Mouse (Mus musculus): ENCODE measurements around the gene Olfr669.
"Not testable (repeated sequence)": the region's sequence is repeated elsewhere in the genome, so short reads cannot be mapped to it uniquely, and the experiment has no call there.

Gene Olfr669

DNA sequence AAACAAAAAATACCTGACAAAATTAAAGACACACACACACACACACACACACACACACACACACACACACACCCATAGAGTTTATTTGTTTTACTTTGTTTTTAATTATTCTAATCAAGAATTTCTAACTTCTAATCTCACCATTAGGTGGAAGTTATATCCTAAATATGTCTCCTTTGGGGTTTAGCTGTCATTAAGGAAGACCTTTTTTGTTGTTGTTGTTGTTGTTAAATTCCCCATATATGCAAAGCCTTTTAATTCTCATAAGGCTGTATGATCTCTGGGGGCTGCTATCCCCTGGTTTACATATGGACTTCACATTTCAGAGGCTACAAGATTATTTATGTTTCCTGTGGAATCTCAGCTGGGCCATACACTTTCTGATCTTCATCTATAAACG, at the start of gene Olfr669:
Olfr669 (plus strand) TSS at position 301 of the 400 bp plus-strand sequence.
- DNase-seq: no peak

DNA sequence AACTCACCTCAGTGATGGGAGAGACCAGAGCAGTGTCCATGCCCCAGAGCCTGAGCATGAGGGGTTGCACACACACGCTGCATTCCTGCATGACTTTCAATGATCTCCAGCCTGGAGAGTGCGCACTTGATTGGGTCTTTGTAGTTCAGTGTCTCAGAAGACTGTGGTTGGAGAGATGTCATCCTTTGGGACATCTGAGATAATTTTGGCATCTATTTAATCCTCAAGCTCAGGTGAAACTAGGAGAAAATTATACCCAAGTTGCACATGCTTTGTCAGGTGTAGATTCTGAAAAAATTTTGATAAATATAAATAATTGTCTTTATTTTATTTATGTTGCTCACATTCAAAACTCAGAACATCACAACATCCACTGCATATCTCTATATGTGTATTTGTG, 38.2 kb upstream of the Olfr669 start, which contains the start of gene Olfr666:
Olfr666 (minus strand) TSS at position 101 of the 400 bp plus-strand sequence.
- no peak for DNase-seq

DNA sequence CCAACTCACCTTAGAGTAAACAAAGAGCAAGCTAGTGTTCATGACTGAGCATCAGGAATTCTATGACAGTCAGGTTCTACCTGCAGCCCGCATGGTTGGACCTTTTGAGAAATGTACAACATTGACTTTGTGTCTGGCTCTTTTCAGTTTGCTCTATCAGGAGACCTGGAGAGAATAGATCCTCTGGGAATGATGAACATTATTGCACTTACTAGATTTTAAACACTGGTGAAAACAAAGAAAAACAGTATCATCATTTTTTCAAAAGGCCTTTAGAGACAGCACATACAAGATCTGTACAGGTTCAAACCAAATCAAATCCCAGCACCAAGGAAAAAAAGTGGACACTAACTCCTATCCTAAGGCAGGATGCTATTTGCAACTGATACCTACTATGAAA, 12.7 kb upstream of the Olfr669 start, which contains the start of gene Olfr667:
Olfr667 (minus strand) TSS at position 101 of the 400 bp plus-strand sequence.
- no peak for DNase-seq

DNA sequence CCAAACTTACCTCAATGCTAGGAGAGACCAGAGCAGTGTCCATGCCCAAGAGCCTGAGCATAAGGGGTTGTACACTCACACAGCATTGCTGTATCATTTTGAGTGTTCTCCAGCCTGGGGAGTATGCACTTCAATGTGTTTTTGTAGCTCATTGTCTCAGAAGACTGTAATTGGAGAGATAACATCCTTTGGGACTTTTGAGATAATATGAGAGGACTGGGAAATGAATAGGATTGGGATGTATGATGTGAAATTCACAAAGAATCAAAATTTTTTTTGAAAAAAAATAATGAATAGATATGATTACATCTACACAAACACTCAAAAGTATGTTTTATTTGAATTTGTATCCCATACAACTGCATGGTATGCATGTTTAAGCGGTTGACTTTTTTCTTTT, 6.1 kb upstream of the Olfr669 start, which contains the start of gene Olfr668:
Olfr668 (minus strand) TSS at position 101 of the 400 bp plus-strand sequence.
- no peak for DNase-seq

DNA sequence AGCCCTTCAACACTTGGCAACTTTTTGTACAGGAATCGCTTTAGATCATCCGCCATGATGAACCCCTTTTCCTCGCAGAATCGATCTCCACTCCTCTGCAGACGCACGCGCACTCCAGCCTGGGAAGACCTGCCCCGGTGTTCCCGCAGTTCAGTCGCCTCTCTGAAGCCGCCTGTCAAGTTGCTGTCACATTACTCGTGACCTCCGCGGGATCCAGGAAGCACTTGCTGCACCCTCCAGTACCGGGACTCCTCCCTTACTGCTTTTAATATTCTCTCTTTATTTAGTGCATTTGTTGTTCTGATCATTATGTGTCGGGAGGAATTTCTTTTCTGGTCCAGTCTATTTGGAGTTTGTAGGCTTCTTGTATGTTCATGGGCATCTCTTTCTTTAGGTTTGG, 16.2 kb downstream of the Olfr669 start:
- DNase-seq: not testable (repeated sequence)

DNA sequence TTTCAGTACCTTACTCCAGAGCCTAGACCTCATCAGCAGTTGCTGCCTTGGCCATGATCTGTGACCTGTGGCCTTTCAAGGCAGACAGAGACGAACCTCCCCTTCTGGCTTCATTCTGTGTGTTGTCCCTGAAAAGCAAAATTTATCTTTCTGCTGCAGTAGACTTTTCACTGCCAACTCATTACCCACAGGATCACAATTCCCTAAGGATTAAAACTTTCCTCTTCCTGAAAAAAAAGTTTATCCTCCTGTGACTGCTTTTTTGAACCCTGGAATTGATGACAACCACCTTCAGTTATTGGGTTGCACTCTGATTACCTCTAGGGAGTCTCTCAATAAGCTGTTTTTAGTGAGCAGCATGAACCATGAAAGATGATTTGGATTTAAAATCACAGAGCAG, 28.5 kb downstream of the Olfr669 start, which contains the start of gene Olfr670:
Olfr670 (minus strand) TSS at position 101 of the 400 bp plus-strand sequence.
- no peak for DNase-seq

DNA sequence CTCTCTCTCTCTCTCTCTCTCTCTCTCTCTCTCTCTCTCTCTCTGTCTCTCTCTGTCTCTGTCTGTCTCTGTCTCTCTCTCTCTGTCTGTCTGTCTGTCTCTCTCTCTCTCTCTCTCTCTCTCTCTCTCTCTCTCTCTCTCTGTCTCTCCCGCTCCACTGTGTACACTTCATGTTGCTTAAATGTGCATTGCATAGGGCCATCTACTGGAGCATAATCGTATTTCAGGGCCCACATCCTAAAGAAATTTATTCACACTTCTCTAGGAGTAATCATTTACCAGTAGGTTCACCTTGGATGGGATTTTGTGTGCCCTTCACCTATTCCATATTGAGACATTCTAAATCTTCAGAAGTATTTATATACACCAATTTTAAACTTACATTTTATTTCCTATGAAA, 38.5 kb downstream of the Olfr669 start:
- DNase-seq: not testable (repeated sequence)

DNA sequence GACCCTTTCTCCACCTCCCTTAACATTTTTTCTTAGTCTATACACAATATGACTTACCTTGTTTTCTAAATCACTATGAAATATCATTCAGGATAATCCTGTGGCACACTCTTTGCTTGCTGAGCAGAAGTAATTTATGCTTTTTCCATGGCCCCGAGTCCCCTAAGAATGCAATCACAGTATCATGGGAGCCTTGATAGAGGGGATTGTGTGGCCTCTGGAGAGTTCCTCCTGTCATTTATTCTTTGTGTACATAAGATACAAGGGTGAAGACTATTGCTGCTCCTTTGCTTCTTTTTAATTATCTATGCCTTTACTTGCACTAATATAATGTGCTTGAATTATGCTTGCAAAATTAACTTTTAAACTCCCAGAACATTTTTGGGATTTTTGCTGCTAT, 45.0 kb downstream of the Olfr669 start, which contains the start of gene Olfr671:
Olfr671 (minus strand) TSS at position 101 of the 400 bp plus-strand sequence.
- DNase-seq: no peak

Data from kidney, adult 18-20 months (tissue).